Comparison of ENCODE assay signal across 15 mouse cellular contexts in the genomic region with DNA sequence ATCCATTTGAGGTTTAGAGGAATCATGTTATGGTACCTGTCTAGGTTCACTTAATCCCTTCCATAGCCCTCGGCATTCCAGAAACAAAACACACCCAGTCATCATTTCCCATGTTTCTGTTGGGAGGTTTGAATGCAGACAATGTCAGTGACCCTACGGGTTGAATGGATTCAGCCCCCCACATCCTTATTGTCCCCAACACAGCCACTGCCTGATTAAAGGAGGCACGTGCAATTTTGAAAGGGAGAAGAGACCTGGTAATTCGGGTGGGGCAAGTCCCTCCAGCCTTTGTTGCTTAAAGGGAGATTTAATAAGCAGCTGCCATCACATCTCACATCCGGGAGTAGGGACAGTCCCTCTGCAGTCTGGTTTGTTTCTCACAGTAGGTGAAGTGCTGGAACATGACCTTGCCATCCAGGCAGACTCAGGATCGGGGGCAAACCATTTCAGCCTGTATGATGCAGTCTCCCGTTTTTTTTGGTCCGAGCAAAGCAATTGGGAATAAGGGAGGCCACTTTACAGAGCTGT. TPM values are rescaled to one million over a fixed set of nuclear protein-coding genes. Genes with fewer than 3 reads are reported as not detected.
"Had no signal": no experiment of that assay in that cellular context is flagged by ENCODE, and none has a peak within 500 bp of the region (broad histone marks: within the 10 kb centered on the region; RNA-seq: fewer than 3 reads in every experiment).

No protein-coding gene starts in this region.

- H3K9me3 ChIP-seq: limb, embryonic 10.5 days; liver, embryonic 15.5 days; neural tube, embryonic 15.5 days; stomach, embryonic 15.5 days had no signal

- DNase-seq: kidney, adult 18-20 months; kidney, postnatal 4 days; lung, adult 2 months; lung, postnatal 10 days; midbrain, embryonic 14.5 days; thymus, adult 2 months; thymus, postnatal 25 days had no signal

- H3K4me3 ChIP-seq: layer of hippocampus, adult 2 months; limb, embryonic 10.5 days; liver, embryonic 15.5 days; megakaryocyte, embryonic 14.5 days; neural tube, embryonic 15.5 days; stomach, embryonic 15.5 days had no signal

- H3K27ac ChIP-seq: layer of hippocampus, adult 2 months; limb, embryonic 10.5 days; liver, embryonic 15.5 days; macrophage; neural tube, embryonic 15.5 days; stomach, embryonic 15.5 days had no signal

- H3K4me1 ChIP-seq: liver, embryonic 15.5 days; stomach, embryonic 15.5 days had no signal

- H3K27me3 ChIP-seq: liver, embryonic 15.5 days; neural tube, embryonic 15.5 days; stomach, embryonic 15.5 days had no signal

- H3K36me3 ChIP-seq: limb, embryonic 10.5 days; liver, embryonic 15.5 days; neural tube, embryonic 15.5 days; stomach, embryonic 15.5 days had no signal

- H3K4me2 ChIP-seq: liver, embryonic 11.5 days; liver, embryonic 15.5 days; neural tube, embryonic 15.5 days; stomach, embryonic 15.5 days had no signal

- H3K9ac ChIP-seq: liver, embryonic 15.5 days; neural tube, embryonic 15.5 days; stomach, embryonic 15.5 days had no signal

RNA-seq across cellular contexts. Expression of gene Mchr1, which starts 18.9 kb away (rescaled TPM):
- polyA plus RNA-seq: macrophage had no signal
